Mouse (Mus musculus): Measurements from ENCODE around the gene Padi2.
A peak's percentile ranks its signal among the peaks of the same experiment; 100 is the strongest.

The Padi2 gene

GRCm38 (mm10) chr4:140881771-140882170 is 24.4 kb upstream of the Padi2 start:
- peak; percentile 70 for DNase-seq

- peak; percentile 59 for DNase-seq
These were observed 23.8 kb upstream of the Padi2 start for GRCm38 (mm10) chr4:140882365-140882764.

GRCm38 (mm10) chr4:140882981-140883380 is 23.2 kb upstream of the Padi2 start:
- peak; percentile 55 for DNase-seq

- DNase-seq = peak; percentile 95
These were observed 22.3 kb upstream of the Padi2 start for GRCm38 (mm10) chr4:140883852-140884251.

GRCm38 (mm10) chr4:140891525-140892162 is 14.5 kb upstream of the Padi2 start:
- DNase-seq = peak; percentile 59

GRCm38 (mm10) chr4:140892163-140892530 is 14.0 kb upstream of the Padi2 start:
- peak; percentile 76 for DNase-seq

- peak; percentile 85 for DNase-seq
These were observed 1.2 kb upstream of the Padi2 start for GRCm38 (mm10) chr4:140904776-140905425.

- DNase-seq = peak; percentile 93
These were observed 695 bp upstream of the Padi2 start for GRCm38 (mm10) chr4:140905426-140905871.

GRCm38 (mm10) chr4:140906827-140907280 is 710 bp downstream of the Padi2 start:
- DNase-seq = peak; percentile 91

- DNase-seq = peak; percentile 90
These were observed 1.3 kb downstream of the Padi2 start for GRCm38 (mm10) chr4:140907306-140908024.

GRCm38 (mm10) chr4:140908627-140909026 is 2.5 kb downstream of the Padi2 start:
- peak; percentile 64 for DNase-seq

- DNase-seq = peak; percentile 52
These were observed 3.4 kb downstream of the Padi2 start for GRCm38 (mm10) chr4:140909536-140909935.

- peak; percentile 97 for DNase-seq
These were observed 4.6 kb downstream of the Padi2 start for GRCm38 (mm10) chr4:140910661-140911310.

- DNase-seq = peak; percentile 85
These were observed 5.3 kb downstream of the Padi2 start for GRCm38 (mm10) chr4:140911416-140911815.

GRCm38 (mm10) chr4:140912271-140912833 is 6.2 kb downstream of the Padi2 start:
- DNase-seq = peak; percentile 83

GRCm38 (mm10) chr4:140913565-140913964 is 7.4 kb downstream of the Padi2 start:
- DNase-seq = peak; percentile 75

- DNase-seq = peak; percentile 85
These were observed 8.6 kb downstream of the Padi2 start for GRCm38 (mm10) chr4:140914731-140915131.

- peak; percentile 74 for DNase-seq
These were observed 9.1 kb downstream of the Padi2 start for GRCm38 (mm10) chr4:140915235-140915634.

GRCm38 (mm10) chr4:140916296-140916695 is 10.2 kb downstream of the Padi2 start:
- peak; percentile 67 for DNase-seq

- DNase-seq = peak; percentile 76
These were observed 11.3 kb downstream of the Padi2 start for GRCm38 (mm10) chr4:140917451-140917850.

GRCm38 (mm10) chr4:140919974-140920836 is 14.1 kb downstream of the Padi2 start:
- DNase-seq = peak; percentile 83

GRCm38 (mm10) chr4:140922508-140922907 is 16.4 kb downstream of the Padi2 start:
- DNase-seq = no peak

All from heart, adult 11 months (tissue).